Mouse (Mus musculus): ENCODE measurements around the gene Utp6. TPM values are rescaled to one million over a fixed set of nuclear protein-coding genes. Genes with fewer than 3 reads are reported as not detected.
"Not testable (repeated sequence)": the region's sequence is repeated elsewhere in the genome, so short reads cannot be mapped to it uniquely, and the experiment has no call there.

Utp6 gene
- polyA plus RNA-seq, 1 experiment, result 2.7 TPM

DNA sequence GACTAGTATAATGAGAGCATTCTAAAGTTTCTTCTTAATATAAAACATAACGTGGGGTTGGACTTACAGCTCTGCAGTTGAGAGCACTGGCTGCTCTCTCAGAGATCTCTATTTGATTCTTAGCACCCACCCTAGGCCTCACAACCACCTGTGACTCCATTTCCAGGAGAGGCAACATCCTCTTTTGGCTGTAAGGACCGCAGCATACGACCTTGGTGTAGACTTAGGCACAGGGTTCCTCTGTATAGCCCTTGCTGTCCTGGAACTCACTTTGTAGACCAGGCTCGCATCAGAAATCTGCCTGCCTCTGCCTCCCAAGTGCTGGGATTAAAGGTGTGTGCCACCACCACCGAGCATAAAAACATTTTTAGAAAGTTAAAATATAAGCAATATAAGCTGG is 29.4 kb upstream of the Utp6 start:
- Histone ChIP-seq H3K36me3 (ENCODE audit: control insufficient read depth, insufficient read depth, low read length) (no peaks in the 10 kb centered on the region), H3K27me3 (ENCODE audit: control insufficient read depth, insufficient read depth, low read length) (peaks cover 3% of the 10 kb centered on the region; the same call in 1 of the 2 replicates), H3K4me3 (ENCODE audit: extremely low read depth, insufficient read depth, insufficient read length) (no peak overlapping the region), H3K4me1 (ENCODE audit: control insufficient read depth, insufficient read depth, insufficient read length) (no peaks in the 10 kb centered on the region), H3K27ac (ENCODE audit: insufficient read depth, low read length) (no peak overlapping the region)
- WGBS, result 79% methylated on average over 5 of the region's 5 CpGs
- DNase-seq (ENCODE audit: low read depth in 1 of 2, low spot score in 2 of 2), result no peak
- TF ChIP-seq CTCF (IDR thresholded peaks at IDR 0.05; ENCODE audit: extremely low read depth, insufficient read depth, insufficient read length, insufficient replicate concordance), result no peak
- TF ChIP-seq POLR2A (IDR thresholded peaks at IDR 0.05; ENCODE audit: low read depth, low read length), result no peak

- Histone ChIP-seq H3K4me1 (ENCODE audit: control insufficient read depth, insufficient read depth, insufficient read length) (no peaks in the 10 kb centered on the region), H3K27me3 (ENCODE audit: control insufficient read depth, insufficient read depth, low read length) (peaks cover 3% of the 10 kb centered on the region; the same call in 1 of the 2 replicates), H3K36me3 (ENCODE audit: control insufficient read depth, insufficient read depth, low read length) (no peaks in the 10 kb centered on the region), H3K27ac (ENCODE audit: insufficient read depth, low read length) (no peak overlapping the region), H3K4me3 (ENCODE audit: extremely low read depth, insufficient read depth, insufficient read length) (no peak overlapping the region)
- no peak for TF ChIP-seq POLR2A (IDR thresholded peaks at IDR 0.05; ENCODE audit: low read depth, low read length)
- TF ChIP-seq CTCF (IDR thresholded peaks at IDR 0.05; ENCODE audit: extremely low read depth, insufficient read depth, insufficient read length, insufficient replicate concordance), result no peak
- DNase-seq (ENCODE audit: low read depth in 1 of 2, low spot score in 2 of 2), result no peak
- WGBS, result 90% methylated on average over 2 of the region's 2 CpGs
Measured at GRCm38 (mm10) chr11:79990120-79990519, 27.9 kb upstream of the Utp6 start.

DNA sequence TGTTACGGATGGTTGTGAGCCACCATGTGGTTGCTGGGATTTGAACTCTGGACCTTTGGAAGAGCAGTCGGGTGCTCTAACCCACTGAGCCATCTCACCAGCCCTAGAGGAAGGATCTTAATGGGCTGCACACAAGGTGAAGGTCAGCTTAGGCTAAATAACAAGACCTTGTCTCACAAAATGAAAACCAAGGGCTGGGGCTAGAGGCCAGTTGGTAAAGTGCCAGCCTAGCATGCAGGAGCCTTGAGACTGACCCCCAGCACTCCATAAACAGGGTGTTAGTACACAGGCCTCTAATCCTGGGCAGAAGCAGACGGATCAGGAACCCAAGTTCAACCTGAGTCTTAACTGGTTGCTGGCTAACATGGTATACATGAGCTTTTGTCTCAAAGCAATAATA is 25.7 kb upstream of the Utp6 start:
- Histone ChIP-seq H3K36me3 (ENCODE audit: control insufficient read depth, insufficient read depth, low read length) (no peaks in the 10 kb centered on the region), H3K4me1 (ENCODE audit: control insufficient read depth, insufficient read depth, insufficient read length) (no peaks in the 10 kb centered on the region), H3K27me3 (ENCODE audit: control insufficient read depth, insufficient read depth, low read length) (no peaks in the 10 kb centered on the region), H3K27ac (ENCODE audit: insufficient read depth, low read length) (no peak overlapping the region), H3K4me3 (ENCODE audit: extremely low read depth, insufficient read depth, insufficient read length) (no peak overlapping the region)
- TF ChIP-seq POLR2A (IDR thresholded peaks at IDR 0.05; ENCODE audit: low read depth, low read length), result no peak
- TF ChIP-seq CTCF (IDR thresholded peaks at IDR 0.05; ENCODE audit: extremely low read depth, insufficient read depth, insufficient read length, insufficient replicate concordance), result no peak
- WGBS, result 91% methylated on average over 3 of the region's 3 CpGs
- no peak for DNase-seq (ENCODE audit: low read depth in 1 of 2, low spot score in 2 of 2)

DNA sequence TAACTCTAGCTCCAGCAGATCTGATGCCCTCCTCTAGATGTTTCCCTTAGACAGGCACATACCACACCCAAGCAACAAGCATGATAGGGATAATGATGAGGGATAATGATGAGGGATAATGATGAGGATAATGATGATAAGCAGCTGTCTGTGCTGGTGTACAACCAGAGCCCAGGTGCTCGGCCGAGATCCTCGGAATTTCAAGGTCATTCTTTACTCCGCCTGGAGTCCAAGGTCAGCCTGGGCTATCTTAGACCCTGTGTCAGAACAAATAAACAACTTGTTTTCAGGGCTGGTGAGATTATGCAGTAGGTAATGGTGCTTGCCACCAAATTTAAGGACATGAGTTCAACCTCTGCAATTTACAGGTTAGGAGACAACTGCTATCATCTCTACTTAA is 24.7 kb upstream of the Utp6 start:
- H3K27me3 ChIP-seq (ENCODE audit: control insufficient read depth, insufficient read depth, low read length), result no peaks in the 10 kb centered on the region
- TF ChIP-seq POLR2A (IDR thresholded peaks at IDR 0.05; ENCODE audit: low read depth, low read length) (no peak), CTCF (IDR thresholded peaks at IDR 0.05; ENCODE audit: extremely low read depth, insufficient read depth, insufficient read length, insufficient replicate concordance) (no peak)
- 89% methylated on average over 4 of the region's 4 CpGs for WGBS
- no peak overlapping the region for H3K27ac ChIP-seq (ENCODE audit: insufficient read depth, low read length)
- no peaks in the 10 kb centered on the region for H3K4me1 ChIP-seq (ENCODE audit: control insufficient read depth, insufficient read depth, insufficient read length)
- H3K36me3 ChIP-seq (ENCODE audit: control insufficient read depth, insufficient read depth, low read length), result no peaks in the 10 kb centered on the region
- H3K4me3 ChIP-seq (ENCODE audit: extremely low read depth, insufficient read depth, insufficient read length), result no peak overlapping the region
- DNase-seq (ENCODE audit: low read depth in 1 of 2, low spot score in 2 of 2), result no peak

GRCm38 (mm10) chr11:79977747-79978146 is 15.6 kb upstream of the Utp6 start:
- WGBS, result 84% methylated on average over 4 of the region's 4 CpGs
- H3K27me3 ChIP-seq (ENCODE audit: control insufficient read depth, insufficient read depth, low read length), result peaks cover 10% of the 10 kb centered on the region
- H3K27ac ChIP-seq (ENCODE audit: insufficient read depth, low read length); DNase-seq (ENCODE audit: low read depth in 1 of 2, low spot score in 2 of 2); H3K36me3 ChIP-seq (ENCODE audit: control insufficient read depth, insufficient read depth, low read length); H3K4me3 ChIP-seq (ENCODE audit: extremely low read depth, insufficient read depth, insufficient read length); H3K4me1 ChIP-seq (ENCODE audit: control insufficient read depth, insufficient read depth, insufficient read length): not testable (repeated sequence)

GRCm38 (mm10) chr11:79977061-79977460 is 14.9 kb upstream of the Utp6 start:
- DNase-seq (ENCODE audit: low read depth in 1 of 2, low spot score in 2 of 2); H3K36me3 ChIP-seq (ENCODE audit: control insufficient read depth, insufficient read depth, low read length); H3K4me3 ChIP-seq (ENCODE audit: extremely low read depth, insufficient read depth, insufficient read length); H3K27ac ChIP-seq (ENCODE audit: insufficient read depth, low read length); H3K4me1 ChIP-seq (ENCODE audit: control insufficient read depth, insufficient read depth, insufficient read length): not testable (repeated sequence)
- peaks cover 11% of the 10 kb centered on the region for H3K27me3 ChIP-seq (ENCODE audit: control insufficient read depth, insufficient read depth, low read length)
- WGBS, result 96% methylated on average over 14 of the region's 14 CpGs

DNA sequence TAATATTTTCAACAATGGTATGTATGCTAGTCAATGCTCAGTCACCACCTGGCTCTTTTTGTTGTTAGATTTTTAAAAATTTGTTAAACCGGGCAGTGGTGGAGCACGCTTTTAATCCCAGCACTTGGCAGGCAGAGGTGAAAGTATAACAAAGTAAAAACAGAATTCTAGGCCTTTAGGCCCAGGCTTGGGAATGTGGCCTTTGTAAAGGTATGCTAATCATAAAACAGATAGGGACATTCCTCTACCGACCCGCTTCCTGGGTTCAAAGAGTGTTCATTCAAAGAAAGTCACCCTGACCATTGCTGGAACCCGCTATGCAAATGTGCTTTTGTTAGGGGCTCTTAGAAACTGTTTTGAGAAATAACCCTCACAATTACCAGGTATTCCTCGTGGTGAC is 14.5 kb upstream of the Utp6 start:
- H3K36me3 ChIP-seq (ENCODE audit: control insufficient read depth, insufficient read depth, low read length); H3K27ac ChIP-seq (ENCODE audit: insufficient read depth, low read length); H3K4me1 ChIP-seq (ENCODE audit: control insufficient read depth, insufficient read depth, insufficient read length); DNase-seq (ENCODE audit: low read depth in 1 of 2, low spot score in 2 of 2); H3K4me3 ChIP-seq (ENCODE audit: extremely low read depth, insufficient read depth, insufficient read length): not testable (repeated sequence)
- H3K27me3 ChIP-seq (ENCODE audit: control insufficient read depth, insufficient read depth, low read length), result peaks cover 11% of the 10 kb centered on the region
- 89% methylated on average over 6 of the region's 6 CpGs for WGBS

DNA sequence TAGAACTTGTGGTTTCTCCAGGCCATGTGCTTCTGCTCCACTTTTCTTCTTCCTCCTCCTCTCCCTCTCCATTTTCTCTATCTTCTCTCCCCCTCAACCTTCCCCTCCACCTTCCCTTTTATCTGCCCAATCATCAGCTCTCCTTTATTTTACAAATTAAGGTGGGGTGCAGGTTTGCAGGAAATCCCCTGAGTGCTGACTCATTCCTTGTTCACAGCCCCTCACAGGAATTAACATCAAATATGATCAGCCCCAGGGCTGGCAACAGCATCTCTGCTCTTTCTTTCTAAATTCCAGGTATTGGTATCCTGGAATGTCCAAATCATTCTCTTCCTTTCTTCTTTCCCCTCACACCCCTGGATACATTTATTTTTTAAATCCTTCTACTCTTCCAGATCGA is 14.0 kb upstream of the Utp6 start:
- Histone ChIP-seq H3K4me3 (ENCODE audit: extremely low read depth, insufficient read depth, insufficient read length) (no peak overlapping the region), H3K27me3 (ENCODE audit: control insufficient read depth, insufficient read depth, low read length) (peaks cover 11% of the 10 kb centered on the region), H3K27ac (ENCODE audit: insufficient read depth, low read length) (no peak overlapping the region), H3K36me3 (ENCODE audit: control insufficient read depth, insufficient read depth, low read length) (no peaks in the 10 kb centered on the region), H3K4me1 (ENCODE audit: control insufficient read depth, insufficient read depth, insufficient read length) (peaks cover 5% of the 10 kb centered on the region; the same call in 1 of the 2 replicates)
- DNase-seq (ENCODE audit: low read depth in 1 of 2, low spot score in 2 of 2), result no peak
- no peak for TF ChIP-seq POLR2A (IDR thresholded peaks at IDR 0.05; ENCODE audit: low read depth, low read length)
- TF ChIP-seq CTCF (IDR thresholded peaks at IDR 0.05; ENCODE audit: extremely low read depth, insufficient read depth, insufficient read length, insufficient replicate concordance), result no peak
- 97% methylated on average over 1 of the region's 1 CpGs for WGBS

All from spleen, adult 2 months (tissue).